ENCODE assay signal across 8 mouse cellular contexts in genomic region chr4:119294415-119295133, GRCm38 (mm10). TPM values are rescaled to one million over a fixed set of nuclear protein-coding genes. Genes with fewer than 3 reads are reported as not detected.
DNase-seq lines count a peak whose midpoint lies in the region; ATAC-seq and TF ChIP-seq lines count a peak whose summit lies in the region.

Ybx1 (minus strand) TSS chr4:119294604.

- peaks cover 49% of the 10 kb centered on the region for H3K4me1 ChIP-seq in erythroblast, embryonic 14.5 days (ENCODE audit: control insufficient read depth)
- H3K4me1 ChIP-seq in heart, embryonic 11.5 days (ENCODE audit: control insufficient read depth, insufficient read depth, low read length): peaks cover 18% of the 10 kb centered on the region; the same call in 1 of the 2 replicates
- H3K4me1 ChIP-seq in kidney, embryonic 16.5 days (ENCODE audit: insufficient read depth, low read length): peaks cover 27% of the 10 kb centered on the region
- peaks cover 7% of the 10 kb centered on the region for H3K4me1 ChIP-seq in liver, adult 2 months (ENCODE audit: control insufficient read depth, insufficient read depth, low read length)

- peak within 1 kb of the TSS; percentile 76 for H3K4me3 ChIP-seq in C2C12 (ENCODE audit: insufficient read depth, poor library complexity, severe bottlenecking)
- H3K4me3 ChIP-seq in erythroblast, embryonic 14.5 days (replicated peaks): peak within 1 kb of the TSS; percentile 85
- H3K4me3 ChIP-seq in heart, embryonic 11.5 days (ENCODE audit: low read depth, low read length): peak within 1 kb of the TSS; percentile 87
- H3K4me3 ChIP-seq in kidney, embryonic 16.5 days (ENCODE audit: low read length): peak within 1 kb of the TSS; percentile 99
- H3K4me3 ChIP-seq in liver, adult 2 months (ENCODE audit: insufficient read depth, low read depth, low read length): peak within 1 kb of the TSS; percentile 91
- peak within 1 kb of the TSS; percentile 86 for H3K4me3 ChIP-seq in myocyte

- peak within 1 kb of the TSS; percentile 91 for H3K4me2 ChIP-seq in heart, embryonic 11.5 days
- peak within 1 kb of the TSS; percentile 87 for H3K4me2 ChIP-seq in kidney, embryonic 16.5 days (replicated peaks; ENCODE audit: low read depth, low read length)
- peak within 1 kb of the TSS; percentile 98 for H3K4me2 ChIP-seq in myocyte (ENCODE audit: low read depth)

- H3K9me3 ChIP-seq in erythroblast, embryonic 14.5 days (ENCODE audit: control insufficient read depth, low read length): no peaks in the 10 kb centered on the region
- no peaks in the 10 kb centered on the region for H3K9me3 ChIP-seq in heart, embryonic 11.5 days (replicated peaks; ENCODE audit: control insufficient read depth, low read length)
- no peaks in the 10 kb centered on the region for H3K9me3 ChIP-seq in kidney, embryonic 16.5 days (ENCODE audit: low read length)

- peak within 1 kb of the TSS; percentile 84 for H3K27ac ChIP-seq in heart, embryonic 11.5 days (ENCODE audit: low read depth, low read length)
- peak within 1 kb of the TSS; percentile 91 for H3K27ac ChIP-seq in kidney, embryonic 16.5 days (ENCODE audit: low read length)
- H3K27ac ChIP-seq in liver, adult 2 months (replicated peaks; ENCODE audit: insufficient read depth, low read depth, low read length): peak within 1 kb of the TSS; percentile 68

- peaks cover 44% of the 10 kb centered on the region for H3K79me3 ChIP-seq in C2C12 (ENCODE audit: low read depth)

- peak; percentile 69; the same call in 1 of the 2 replicates for TF ChIP-seq POLR2A in brain, embryonic 14.5 days (IDR thresholded peaks at IDR 0.05; ENCODE audit: borderline replicate concordance, extremely low read depth, insufficient read depth, insufficient read length, poor library complexity, severe bottlenecking)
- TF ChIP-seq POLR2A in liver, adult 2 months (IDR thresholded peaks at IDR 0.05; ENCODE audit: extremely low read depth, insufficient read depth, low read length): peak; percentile 45
- peak; percentile 74 for TF ChIP-seq POLR2A in myocyte (IDR thresholded peaks at IDR 0.05; ENCODE audit: insufficient read length, low read depth)

- peak within 1 kb of the TSS; percentile 94 for H3K9ac ChIP-seq in heart, embryonic 11.5 days (ENCODE audit: low read depth, low read length)
- peak within 1 kb of the TSS; percentile 94 for H3K9ac ChIP-seq in kidney, embryonic 16.5 days (replicated peaks; ENCODE audit: low read length)
- peak within 1 kb of the TSS; percentile 86 for H3K9ac ChIP-seq in liver, adult 2 months (ENCODE audit: low read depth, low read length)

- DNase-seq in brain, embryonic 14.5 days (ENCODE audit: low read depth): peak; percentile 99
- DNase-seq in liver, adult 2 months (ENCODE audit: extremely low read depth, low read depth, low spot score): peak; percentile 94
- peak; percentile 98 for DNase-seq in splenic B cell, adult 2 months (ENCODE audit: low read depth, low spot score)

- peak; percentile 99 for ATAC-seq in heart, embryonic 11.5 days (replicated peaks; ENCODE audit: insufficient number of reproducible peaks, low FRiP score, low TSS enrichment)
- ATAC-seq in kidney, embryonic 16.5 days (ENCODE audit: low FRiP score, low TSS enrichment): peak; percentile 100

- no peak for TF ChIP-seq CTCF in C2C12 (IDR thresholded peaks at IDR 0.05; ENCODE audit: control insufficient read depth, insufficient read depth, insufficient read length)
- no peak for TF ChIP-seq CTCF in brain, embryonic 14.5 days (IDR thresholded peaks at IDR 0.05; ENCODE audit: borderline replicate concordance, extremely low read depth, insufficient read depth, insufficient read length)
- no peak for TF ChIP-seq CTCF in liver, adult 2 months (IDR thresholded peaks at IDR 0.05; ENCODE audit: low read depth, low read length)

- H3ac ChIP-seq in C2C12 (ENCODE audit: control insufficient read depth, insufficient read length, low read depth) (peak within 1 kb of the TSS; percentile 98), myocyte (ENCODE audit: control insufficient read depth, insufficient read length) (peak within 1 kb of the TSS; percentile 99)

- H3K27me3 ChIP-seq in C2C12 (ENCODE audit: control insufficient read depth, insufficient read depth, insufficient read length): no peaks in the 10 kb centered on the region
- no peaks in the 10 kb centered on the region for H3K27me3 ChIP-seq in erythroblast, embryonic 14.5 days (ENCODE audit: control insufficient read depth)
- H3K27me3 ChIP-seq in heart, embryonic 11.5 days (ENCODE audit: control insufficient read depth, insufficient read depth, low read length): no peaks in the 10 kb centered on the region
- no peaks in the 10 kb centered on the region for H3K27me3 ChIP-seq in kidney, embryonic 16.5 days (ENCODE audit: insufficient read depth, low read length)
- H3K27me3 ChIP-seq in liver, adult 2 months (ENCODE audit: control insufficient read depth, insufficient read depth, low read length): no peaks in the 10 kb centered on the region
- H3K27me3 ChIP-seq in myocyte (ENCODE audit: control insufficient read depth, insufficient read depth, insufficient read length): no peaks in the 10 kb centered on the region
- H3K27me3 ChIP-seq in splenic B cell, adult 2 months (ENCODE audit: control insufficient read depth, insufficient read depth, low read length, poor library complexity, severe bottlenecking): no peaks in the 10 kb centered on the region

- H3K79me2 ChIP-seq in C2C12 (ENCODE audit: control insufficient read depth, insufficient read depth) (peaks cover 56% of the 10 kb centered on the region), myocyte (ENCODE audit: control insufficient read depth, insufficient read depth) (peaks cover 46% of the 10 kb centered on the region)
- H3K79me2 ChIP-seq in liver, adult 2 months (ENCODE audit: control insufficient read depth, insufficient read depth, low read length): peaks cover 21% of the 10 kb centered on the region

- H3K36me3 ChIP-seq in C2C12 (ENCODE audit: control insufficient read depth, insufficient read depth) (peaks cover 33% of the 10 kb centered on the region), myocyte (ENCODE audit: control insufficient read depth, insufficient read depth) (peaks cover 16% of the 10 kb centered on the region)
- peaks cover 26% of the 10 kb centered on the region for H3K36me3 ChIP-seq in erythroblast, embryonic 14.5 days (ENCODE audit: control insufficient read depth)
- peaks cover 6% of the 10 kb centered on the region for H3K36me3 ChIP-seq in heart, embryonic 11.5 days (ENCODE audit: control insufficient read depth, insufficient read depth, low read length)
- H3K36me3 ChIP-seq in kidney, embryonic 16.5 days (ENCODE audit: insufficient read depth, low read length): peaks cover 4% of the 10 kb centered on the region; the same call in 1 of the 2 replicates
- H3K36me3 ChIP-seq in liver, adult 2 months (ENCODE audit: control insufficient read depth, insufficient read depth, low read length): peaks cover 2% of the 10 kb centered on the region; the same call in 1 of the 2 replicates
- H3K36me3 ChIP-seq in splenic B cell, adult 2 months (ENCODE audit: control insufficient read depth, insufficient read depth, low read length, poor library complexity, severe bottlenecking): no peaks in the 10 kb centered on the region

- 1% methylated on average over 58 of the region's 61 CpGs for WGBS in heart, embryonic 11.5 days (ENCODE audit: insufficient replicate concordance)
- under 1% methylated on average over 51 of the region's 61 CpGs for WGBS in kidney, embryonic 16.5 days
- under 1% methylated on average over 61 of the region's 61 CpGs for WGBS in liver, adult 2 months

TF ChIP-seq in C2C12, 6 proteins besides CTCF, POLR2A, EP300 and RAD21:
- no peak for TF ChIP-seq MYOG (IDR thresholded peaks at IDR 0.05; ENCODE audit: control insufficient read depth, extremely low read depth, insufficient read length)
- peak; percentile 90 for TF ChIP-seq MAX (IDR thresholded peaks at IDR 0.05)
- TF ChIP-seq USF1 (IDR thresholded peaks at IDR 0.05; ENCODE audit: low read depth): peak; percentile 91
TF ChIP-seq in C2C12: peak in this region for 2.

TF ChIP-seq in myocyte, 11 proteins besides CTCF, POLR2A, EP300 and RAD21:
- TF ChIP-seq REST (IDR thresholded peaks at IDR 0.05; ENCODE audit: insufficient read depth, insufficient read length) (peak; percentile 24), E2F4 (IDR thresholded peaks at IDR 0.05; ENCODE audit: insufficient read depth) (peak; percentile 61), POLR2AphosphoS2 (IDR thresholded peaks at IDR 0.05; ENCODE audit: insufficient read length, low read depth) (peak; percentile 67), TCF12 (IDR thresholded peaks at IDR 0.05; ENCODE audit: insufficient read depth, poor library complexity, severe bottlenecking) (no peak), MYOD1 (IDR thresholded peaks at IDR 0.05; ENCODE audit: control insufficient read depth in 1 of 3, insufficient read length in 2 of 3, low read depth in 2 of 3) (no peak), MYOG (IDR thresholded peaks at IDR 0.05; ENCODE audit: control insufficient read depth in 1 of 3, insufficient read depth in 1 of 3, insufficient read length in 2 of 3, low read depth in 2 of 3) (no peak), SRF (IDR thresholded peaks at IDR 0.05; ENCODE audit: control insufficient read depth, insufficient read length, low read depth) (no peak), TCF3 (IDR thresholded peaks at IDR 0.05; ENCODE audit: insufficient read length, low read depth) (no peak), USF1 (IDR thresholded peaks at IDR 0.05; ENCODE audit: low read depth) (peak; percentile 91), MAX (IDR thresholded peaks at IDR 0.05; ENCODE audit: low read depth) (peak; percentile 12), CEBPB (IDR thresholded peaks at IDR 0.05; ENCODE audit: insufficient read depth, poor library complexity, severe bottlenecking) (no peak)

RNA-seq across cellular contexts. Expression of gene Ybx1, which starts in this region (rescaled TPM):
- 818 TPM for polyA plus RNA-seq in C2C12 (2012; fragmentation: generic; extraction: Trizol)
- 613 and 886 TPM in 2 replicates for polyA plus RNA-seq in brain, embryonic 14.5 days (2012; rRNA removed)
- polyA plus RNA-seq in erythroblast, embryonic 14.5 days (2012): 29.9 and 36.6 TPM in 2 replicates
- 769 and 780 TPM in 2 replicates for polyA plus RNA-seq in heart, embryonic 11.5 days (2014; fragmentation: Nextera tagmentation; extraction: Ambion mirVana)
- polyA plus RNA-seq in kidney, embryonic 16.5 days (2015; fragmentation: Nextera tagmentation; extraction: Ambion mirVana): 494 and 555 TPM in 2 replicates
- 177 and 189 TPM in 2 replicates for total RNA-seq in liver, adult 2 months (2014; rRNA removed)
- polyA plus RNA-seq in liver, adult 2 months (2012; rRNA removed): 64.3 and 70.8 TPM in 2 replicates
- polyA plus RNA-seq in myocyte (2012; fragmentation: generic; extraction: Trizol): 734 TPM

Comparison
In these comparisons a context has a peak if more than half of its experiments do, and no peak if none do; other contexts are left out.
1. Peak in every context shown above with its lines: DNase-seq, ATAC-seq, H3K4me3 ChIP-seq and H3K27ac ChIP-seq.